Mouse (Mus musculus): ENCODE results near the gene Rerg.

- TF ChIP-seq POLR2A (IDR thresholded peaks at IDR 0.05; ENCODE audit: borderline replicate concordance, control insufficient read depth, low read depth, low read length) (no peak), CTCF (IDR thresholded peaks at IDR 0.05; ENCODE audit: control insufficient read depth, insufficient read depth, low read length) (no peak)
These were observed 13.7 kb downstream of the Rerg start for GRCm38 (mm10) chr6:137156437-137157219.

All from bone marrow, adult 2 months (tissue).